ENCODE assay signal across 25 mouse cellular contexts in the genomic region with DNA sequence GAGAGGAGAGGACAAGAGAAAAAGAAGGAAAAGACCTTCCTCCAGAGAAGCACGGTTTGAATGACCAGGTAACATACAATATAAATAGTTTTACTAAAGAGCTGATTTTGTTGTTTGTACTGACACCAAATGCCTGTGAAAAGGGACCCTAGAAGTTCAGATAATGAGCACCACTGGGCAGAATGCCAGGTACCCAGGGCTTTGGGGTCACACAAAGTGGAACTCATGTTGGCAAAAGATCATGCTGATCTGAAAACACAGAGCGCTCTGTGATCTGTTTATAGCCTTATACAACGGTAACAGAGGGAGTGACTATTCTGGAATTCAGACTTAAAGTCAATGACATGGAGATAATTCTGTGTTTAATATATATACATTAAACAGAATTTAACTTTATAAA. TPM values are rescaled to one million over a fixed set of nuclear protein-coding genes. Genes with fewer than 3 reads are reported as not detected.
"Had no signal": no experiment of that assay in that cellular context is flagged by ENCODE, and none has a peak within 500 bp of the region (broad histone marks: within the 10 kb centered on the region; RNA-seq: fewer than 3 reads in every experiment).

No protein-coding gene starts in this region.

- DNase-seq: kidney, postnatal 25 days; layer of hippocampus, adult 9-11 months; liver, embryonic 13.5 days; lung, adult 2 months; lung, postnatal 14 days; lung, postnatal 4 days; right cerebral cortex, adult 18-20 months; right cerebral cortex, postnatal 14 days; right cerebral cortex, postnatal 4 days; thymus, adult 2 months; thymus, postnatal 14 days; thymus, postnatal 4 days had no signal

- ATAC-seq: midbrain, embryonic 16.5 days had no signal

- H3K4me2 ChIP-seq: liver, embryonic 13.5 days; midbrain, embryonic 12.5 days; neural tube, embryonic 13.5 days had no signal

- H3K36me3 ChIP-seq: liver, embryonic 13.5 days; midbrain, embryonic 12.5 days; neural tube, embryonic 13.5 days had no signal

- H3K27me3 ChIP-seq: liver, embryonic 13.5 days; midbrain, embryonic 12.5 days; neural tube, embryonic 13.5 days had no signal

- H3K4me1 ChIP-seq: liver, embryonic 13.5 days; midbrain, embryonic 12.5 days; neural tube, embryonic 13.5 days had no signal

- H3K4me3 ChIP-seq: layer of hippocampus, adult 2 months; liver, embryonic 13.5 days; midbrain, embryonic 12.5 days; myocyte; neural tube, embryonic 13.5 days had no signal

- H3K9ac ChIP-seq: liver, embryonic 13.5 days; midbrain, embryonic 12.5 days; neural tube, embryonic 13.5 days had no signal

- H3K27ac ChIP-seq: kidney, postnatal 0 days; layer of hippocampus, adult 2 months; liver, embryonic 13.5 days; midbrain, embryonic 12.5 days; neural tube, embryonic 13.5 days; stomach, postnatal 0 days had no signal

RNA-seq across cellular contexts. Expression of a gene that starts 11.8 kb away (rescaled TPM):
- total RNA-seq: left cerebral cortex, postnatal 36 days; megakaryocyte progenitor cell, adult 5-6 weeks; megakaryocyte-erythroid progenitor cell, adult 5-6 weeks; monocyte, adult 5-6 weeks; neutrophil, adult 5-6 weeks had no signal
- polyA plus RNA-seq: liver, adult 2 months; midbrain, embryonic 12.5 days; midbrain, embryonic 16.5 days had no signal
